Mouse (Mus musculus) liver, postnatal 0 days (tissue): Measurements from ENCODE around the gene Mta1.

Source experiments
- CTCF ChIP-seq: sonication (generic); IDR thresholded peaks from 2 replicates; pipeline ENCODE4 v1.5.1; 2016; ENCODE audit warnings: antibody characterized with exemption, low read depth
- EP300 ChIP-seq: IDR thresholded peaks from 2 replicates; pipeline ENCODE4 v1.6.1; 2016; ENCODE audit warnings: antibody characterized with exemption, low read depth, mild to moderate bottlenecking

- TF ChIP-seq CTCF (no peak), EP300 (no peak)
These were observed 33.5 kb downstream of the Mta1 start for GRCm38 (mm10) chr12:113131601-113132000.
